Mouse (Mus musculus): ENCODE results near the gene Olfr578. TPM values are rescaled to one million over a fixed set of nuclear protein-coding genes. Genes with fewer than 3 reads are reported as not detected.

Olfr578 gene
- not detected in 2 replicates for total RNA-seq (2015; ENCODE audit: low replicate concordance)
- not detected in 2 replicates for total RNA-seq (2017; ENCODE audit: low replicate concordance)

DNA sequence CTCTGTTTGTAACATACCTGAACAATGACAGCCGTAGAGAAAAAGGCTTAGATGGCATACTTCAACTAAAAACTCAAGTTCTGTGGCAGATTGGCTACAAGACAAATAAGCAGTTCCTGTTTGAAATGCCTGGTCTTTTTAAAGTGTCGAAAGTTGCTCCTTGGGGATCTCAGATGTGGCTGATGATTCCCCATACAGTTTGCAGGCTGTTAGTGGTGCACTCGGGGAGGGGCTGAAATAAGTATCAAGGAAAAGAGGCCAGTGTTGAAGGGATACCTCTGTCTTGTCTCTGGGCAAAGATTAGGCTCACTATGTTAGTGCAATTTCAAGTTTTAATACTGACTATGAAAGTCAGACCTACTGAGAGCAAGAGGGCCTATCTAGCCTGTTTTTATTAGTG is at the start of gene Olfr578:
TSS of gene Olfr578 (minus strand) at position 101 of the 400 bp plus-strand sequence.
- no peak for ATAC-seq (replicated peaks; ENCODE audit: low FRiP score, poor library complexity, severe bottlenecking)

DNA sequence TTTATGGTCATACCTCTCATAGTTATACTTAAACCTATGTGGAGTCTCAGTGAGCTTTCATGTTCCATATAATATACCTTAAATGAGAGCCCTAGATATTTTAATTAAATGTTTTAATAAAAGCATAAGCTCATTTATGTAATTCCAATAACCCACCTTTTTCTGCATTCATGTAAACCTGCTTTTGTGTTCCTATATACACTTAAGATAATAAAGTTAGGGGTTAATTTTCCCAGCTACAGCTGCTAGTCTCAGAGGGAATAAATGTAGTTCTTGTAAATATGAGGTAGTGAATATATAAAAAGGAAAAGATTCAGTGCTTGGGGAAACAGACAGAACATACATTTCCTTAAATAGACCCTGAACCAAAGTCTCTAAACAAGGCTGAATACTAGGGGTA is 48.6 kb upstream of the Olfr578 start, which contains the start of gene Olfr582:
TSS of gene Olfr582 (plus strand) at position 301 of the 400 bp plus-strand sequence.
- ATAC-seq (replicated peaks; ENCODE audit: low FRiP score, poor library complexity, severe bottlenecking), result no peak

- no peak for ATAC-seq (replicated peaks; ENCODE audit: low FRiP score, poor library complexity, severe bottlenecking)
These were observed 13.3 kb downstream of the Olfr578 start, which contains the start of gene Olfr577 for GRCm38 (mm10) chr7:102975843-102976242. Gene Olfr577, minus strand, starts transcription at chr7:102975943.

GRCm38 (mm10) chr7:102974399-102974798 is 14.7 kb downstream of the Olfr578 start:
- ATAC-seq (replicated peaks; ENCODE audit: low FRiP score, poor library complexity, severe bottlenecking), result no peak

GRCm38 (mm10) chr7:102962360-102962759 is 26.8 kb downstream of the Olfr578 start, which contains the start of gene Olfr576:
Gene Olfr576, plus strand, starts transcription at chr7:102962660.
- no peak for ATAC-seq (replicated peaks; ENCODE audit: low FRiP score, poor library complexity, severe bottlenecking)

DNA sequence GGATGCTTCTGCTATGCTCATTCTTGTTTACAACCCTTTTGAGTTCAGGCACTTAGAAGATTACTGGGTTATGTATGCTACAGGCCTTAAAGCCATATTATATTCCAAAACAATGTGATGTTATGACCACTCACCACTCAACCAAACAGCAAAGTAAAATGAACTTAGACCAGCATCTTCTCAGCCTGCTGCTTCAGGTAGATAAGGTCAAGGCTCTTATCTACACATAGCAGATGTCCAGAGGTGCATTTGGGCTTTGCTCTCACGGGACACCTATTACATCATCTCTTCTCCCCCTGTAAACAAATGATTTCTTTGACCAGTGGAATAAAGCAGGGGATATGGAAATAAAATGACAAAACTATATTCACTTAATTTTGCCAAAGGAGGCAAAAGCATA is 30.5 kb downstream of the Olfr578 start, which contains the start of gene Olfr575:
TSS of gene Olfr575 (minus strand) at position 183 of the 400 bp plus-strand sequence.
- ATAC-seq (replicated peaks; ENCODE audit: low FRiP score, poor library complexity, severe bottlenecking), result peak; percentile 71

- no peak for ATAC-seq (replicated peaks; ENCODE audit: low FRiP score, poor library complexity, severe bottlenecking)
These were observed 31.0 kb downstream of the Olfr578 start for GRCm38 (mm10) chr7:102958137-102958536.

DNA sequence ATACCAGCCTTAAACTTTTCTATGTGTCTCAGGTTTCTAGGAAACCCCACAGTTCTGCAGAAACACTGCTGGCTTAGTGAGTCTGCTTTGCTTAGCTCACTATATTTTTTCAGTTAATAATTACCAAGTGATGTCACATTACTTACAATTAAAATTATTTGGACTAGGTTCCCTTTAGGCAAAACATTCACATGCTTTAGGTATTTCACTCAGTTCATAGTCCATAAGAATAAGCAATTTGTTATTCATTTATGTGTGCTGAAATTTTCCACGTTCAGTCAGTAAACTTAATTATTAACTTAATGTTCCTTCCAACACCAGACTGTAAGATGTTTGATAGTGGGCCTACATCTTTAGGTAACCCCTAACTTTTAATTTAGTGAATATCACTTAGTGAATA is 38.4 kb downstream of the Olfr578 start:
- ATAC-seq (replicated peaks; ENCODE audit: low FRiP score, poor library complexity, severe bottlenecking), result no peak

DNA sequence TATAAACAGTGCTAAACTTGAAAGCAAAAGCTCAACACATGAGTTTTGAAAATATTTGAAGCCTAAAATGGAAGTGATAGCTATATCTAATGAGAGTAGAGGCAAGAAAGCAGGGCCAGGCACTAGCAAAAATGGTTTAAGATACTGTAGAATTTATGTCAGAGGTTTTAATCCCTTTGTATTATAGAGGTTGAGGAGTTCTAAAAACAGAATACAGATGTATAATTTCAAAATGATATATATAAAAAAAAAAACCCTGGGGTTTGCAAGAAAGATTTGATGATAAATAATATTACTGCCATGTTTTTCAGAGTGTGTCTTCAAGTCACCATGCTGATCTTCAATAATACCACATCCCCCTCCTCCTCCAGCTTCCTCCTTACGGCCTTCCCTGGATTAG is 41.0 kb downstream of the Olfr578 start, which contains the start of gene Olfr574:
TSS of gene Olfr574 (plus strand) at position 301 of the 400 bp plus-strand sequence.
- ATAC-seq (replicated peaks; ENCODE audit: low FRiP score, poor library complexity, severe bottlenecking), result no peak

GRCm38 (mm10) chr7:102943417-102943816 is 45.7 kb downstream of the Olfr578 start:
- no peak for ATAC-seq (replicated peaks; ENCODE audit: low FRiP score, poor library complexity, severe bottlenecking)

DNA sequence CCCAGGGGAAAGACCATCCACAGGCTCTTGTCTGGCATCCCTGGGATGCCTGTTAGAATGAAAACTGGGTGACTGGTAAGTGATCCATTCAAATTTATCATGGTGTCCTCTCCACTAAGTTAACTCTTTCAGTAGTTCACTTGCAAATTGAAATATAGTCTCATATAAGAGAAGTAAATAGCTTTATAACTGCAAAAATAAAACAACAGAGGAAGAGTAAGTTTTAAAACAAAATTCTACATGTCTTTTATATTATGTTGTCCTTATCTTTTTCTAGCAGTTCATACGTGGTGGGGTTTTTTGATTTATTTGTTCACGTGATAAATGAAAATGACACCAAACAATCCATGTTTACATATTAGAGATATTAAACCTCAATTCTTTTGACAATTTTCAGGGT is 46.6 kb downstream of the Olfr578 start, which contains the start of gene Olfr573-ps1:
TSS of gene Olfr573-ps1 (minus strand) at position 101 of the 400 bp plus-strand sequence.
- ATAC-seq (replicated peaks; ENCODE audit: low FRiP score, poor library complexity, severe bottlenecking), result no peak

Other genes with a start within 250 kb of the Olfr578 start
- not detected in 2 replicates for gene Olfr560, start 230.0 kb downstream of the Olfr578 start, total RNA-seq (2015; ENCODE audit: low replicate concordance)
- not detected in 2 replicates for gene Olfr560, start 230.0 kb downstream of the Olfr578 start, total RNA-seq (2017; ENCODE audit: low replicate concordance)
- not detected in 2 replicates for gene Olfr78, start 229.9 kb downstream of the Olfr578 start, total RNA-seq (2015; ENCODE audit: low replicate concordance)
- gene Olfr78, start 229.9 kb downstream of the Olfr578 start, total RNA-seq (2017; ENCODE audit: low replicate concordance), result not detected in 2 replicates
- not detected in 2 replicates for gene Olfr561, start 218.1 kb downstream of the Olfr578 start, total RNA-seq (2015; ENCODE audit: low replicate concordance)
- not detected in 2 replicates for gene Olfr561, start 218.1 kb downstream of the Olfr578 start, total RNA-seq (2017; ENCODE audit: low replicate concordance)
- not detected in 2 replicates for gene Olfr564, start 185.8 kb downstream of the Olfr578 start, total RNA-seq (2015; ENCODE audit: low replicate concordance)
- gene Olfr564, start 185.8 kb downstream of the Olfr578 start, total RNA-seq (2017; ENCODE audit: low replicate concordance), result not detected in 2 replicates
- not detected in 2 replicates for gene Olfr566, start 130.6 kb downstream of the Olfr578 start, total RNA-seq (2015; ENCODE audit: low replicate concordance)
- gene Olfr566, start 130.6 kb downstream of the Olfr578 start, total RNA-seq (2017; ENCODE audit: low replicate concordance), result not detected in 2 replicates
- not detected in 2 replicates for gene Olfr568, start 112.2 kb downstream of the Olfr578 start, total RNA-seq (2015; ENCODE audit: low replicate concordance)
- not detected in 2 replicates for gene Olfr568, start 112.2 kb downstream of the Olfr578 start, total RNA-seq (2017; ENCODE audit: low replicate concordance)
- not detected in 2 replicates for gene Olfr569, start 98.4 kb downstream of the Olfr578 start, total RNA-seq (2015; ENCODE audit: low replicate concordance)
- gene Olfr569, start 98.4 kb downstream of the Olfr578 start, total RNA-seq (2017; ENCODE audit: low replicate concordance), result not detected in 2 replicates
- not detected in 2 replicates for gene Olfr570, start 94.7 kb downstream of the Olfr578 start, total RNA-seq (2015; ENCODE audit: low replicate concordance)
- not detected in 2 replicates for gene Olfr570, start 94.7 kb downstream of the Olfr578 start, total RNA-seq (2017; ENCODE audit: low replicate concordance)
- gene Olfr571, start 71.8 kb downstream of the Olfr578 start, total RNA-seq (2015; ENCODE audit: low replicate concordance), result not detected in 2 replicates
- gene Olfr571, start 71.8 kb downstream of the Olfr578 start, total RNA-seq (2017; ENCODE audit: low replicate concordance), result not detected in 2 replicates
- not detected in 2 replicates for gene Olfr572, start 64.9 kb downstream of the Olfr578 start, total RNA-seq (2015; ENCODE audit: low replicate concordance)
- gene Olfr572, start 64.9 kb downstream of the Olfr578 start, total RNA-seq (2017; ENCODE audit: low replicate concordance), result not detected in 2 replicates
- not detected in 2 replicates for gene Olfr573-ps1, start 46.7 kb downstream of the Olfr578 start, total RNA-seq (2015; ENCODE audit: low replicate concordance)
- not detected in 2 replicates for gene Olfr573-ps1, start 46.7 kb downstream of the Olfr578 start, total RNA-seq (2017; ENCODE audit: low replicate concordance)
- not detected in 2 replicates for gene Olfr574, start 40.9 kb downstream of the Olfr578 start, total RNA-seq (2015; ENCODE audit: low replicate concordance)
- not detected in 2 replicates for gene Olfr574, start 40.9 kb downstream of the Olfr578 start, total RNA-seq (2017; ENCODE audit: low replicate concordance)
- not detected in 2 replicates for gene Olfr575, start 30.5 kb downstream of the Olfr578 start, total RNA-seq (2015; ENCODE audit: low replicate concordance)
- not detected in 2 replicates for gene Olfr575, start 30.5 kb downstream of the Olfr578 start, total RNA-seq (2017; ENCODE audit: low replicate concordance)
- gene Olfr576, start 26.7 kb downstream of the Olfr578 start, total RNA-seq (2015; ENCODE audit: low replicate concordance), result not detected in 2 replicates
- not detected in 2 replicates for gene Olfr576, start 26.7 kb downstream of the Olfr578 start, total RNA-seq (2017; ENCODE audit: low replicate concordance)
- not detected in 2 replicates for gene Olfr577, start 13.4 kb downstream of the Olfr578 start, total RNA-seq (2015; ENCODE audit: low replicate concordance)
- not detected in 2 replicates for gene Olfr577, start 13.4 kb downstream of the Olfr578 start, total RNA-seq (2017; ENCODE audit: low replicate concordance)
- gene Olfr582, start 48.7 kb upstream of the Olfr578 start, total RNA-seq (2015; ENCODE audit: low replicate concordance), result not detected in 2 replicates
- not detected in 2 replicates for gene Olfr582, start 48.7 kb upstream of the Olfr578 start, total RNA-seq (2017; ENCODE audit: low replicate concordance)
- not detected in 2 replicates for gene Olfr583, start 62.0 kb upstream of the Olfr578 start, total RNA-seq (2015; ENCODE audit: low replicate concordance)
- gene Olfr583, start 62.0 kb upstream of the Olfr578 start, total RNA-seq (2017; ENCODE audit: low replicate concordance), result not detected in 2 replicates
- not detected in 2 replicates for gene Olfr584, start 92.6 kb upstream of the Olfr578 start, total RNA-seq (2015; ENCODE audit: low replicate concordance)
- not detected in 2 replicates for gene Olfr584, start 92.6 kb upstream of the Olfr578 start, total RNA-seq (2017; ENCODE audit: low replicate concordance)
- not detected in 2 replicates for gene Olfr585, start 108.4 kb upstream of the Olfr578 start, total RNA-seq (2015; ENCODE audit: low replicate concordance)
- gene Olfr585, start 108.4 kb upstream of the Olfr578 start, total RNA-seq (2017; ENCODE audit: low replicate concordance), result not detected in 2 replicates
- gene Olfr586, start 136.3 kb upstream of the Olfr578 start, total RNA-seq (2015; ENCODE audit: low replicate concordance), result not detected in 2 replicates
- gene Olfr586, start 136.3 kb upstream of the Olfr578 start, total RNA-seq (2017; ENCODE audit: low replicate concordance), result not detected in 2 replicates
- not detected in 2 replicates for gene Olfr588-ps1, start 151.6 kb upstream of the Olfr578 start, total RNA-seq (2015; ENCODE audit: low replicate concordance)
- 0.39 TPM in 1 of 2 replicates, not detected in the other for gene Olfr588-ps1, start 151.6 kb upstream of the Olfr578 start, total RNA-seq (2017; ENCODE audit: low replicate concordance)
- not detected in 2 replicates for gene Olfr589, start 167.0 kb upstream of the Olfr578 start, total RNA-seq (2015; ENCODE audit: low replicate concordance)
- not detected in 2 replicates for gene Olfr589, start 167.0 kb upstream of the Olfr578 start, total RNA-seq (2017; ENCODE audit: low replicate concordance)
- gene Olfr591, start 189.0 kb upstream of the Olfr578 start, total RNA-seq (2015; ENCODE audit: low replicate concordance), result not detected in 2 replicates
- gene Olfr591, start 189.0 kb upstream of the Olfr578 start, total RNA-seq (2017; ENCODE audit: low replicate concordance), result not detected in 2 replicates
- gene Olfr592, start 195.5 kb upstream of the Olfr578 start, total RNA-seq (2015; ENCODE audit: low replicate concordance), result not detected in 2 replicates
- not detected in 2 replicates for gene Olfr592, start 195.5 kb upstream of the Olfr578 start, total RNA-seq (2017; ENCODE audit: low replicate concordance)
- gene Olfr593, start 222.5 kb upstream of the Olfr578 start, total RNA-seq (2015; ENCODE audit: low replicate concordance), result not detected in 2 replicates
- not detected in 2 replicates for gene Olfr593, start 222.5 kb upstream of the Olfr578 start, total RNA-seq (2017; ENCODE audit: low replicate concordance)
- not detected in 2 replicates for gene Olfr594, start 227.7 kb upstream of the Olfr578 start, total RNA-seq (2015; ENCODE audit: low replicate concordance)
- not detected in 2 replicates for gene Olfr594, start 227.7 kb upstream of the Olfr578 start, total RNA-seq (2017; ENCODE audit: low replicate concordance)